Mouse (Mus musculus) embryo, embryonic 10 days (tissue): ENCODE results near the gene Sorbs1.

Experiments
- DNase-seq: peaks from one replicate; pipeline ENCODE4 v3.0.0-alpha.2; 2015; ENCODE audit warnings: low spot score

Gene Sorbs1

GRCm38 (mm10) chr19:40406661-40407060, 106.9 kb downstream of the Sorbs1 start:
- DNase-seq, result no peak

- DNase-seq, result no peak
Measured at GRCm38 (mm10) chr19:40405808-40406207, 107.8 kb downstream of the Sorbs1 start.

- no peak for DNase-seq
Measured at GRCm38 (mm10) chr19:40404582-40404981, 109.0 kb downstream of the Sorbs1 start.

- no peak for DNase-seq
Measured at GRCm38 (mm10) chr19:40403999-40404398, 109.6 kb downstream of the Sorbs1 start.

- no peak for DNase-seq
Measured at GRCm38 (mm10) chr19:40402155-40402963, 111.2 kb downstream of the Sorbs1 start.

GRCm38 (mm10) chr19:40401213-40401612, 112.4 kb downstream of the Sorbs1 start:
- DNase-seq, result no peak

- no peak for DNase-seq
Measured at GRCm38 (mm10) chr19:40400426-40401030, 113.1 kb downstream of the Sorbs1 start.

- no peak for DNase-seq
Measured at GRCm38 (mm10) chr19:40395757-40396661, 117.6 kb downstream of the Sorbs1 start.

GRCm38 (mm10) chr19:40395321-40395695, 118.3 kb downstream of the Sorbs1 start:
- DNase-seq, result no peak

GRCm38 (mm10) chr19:40394555-40395320, 118.8 kb downstream of the Sorbs1 start:
- DNase-seq, result no peak

- no peak for DNase-seq
Measured at GRCm38 (mm10) chr19:40392795-40393392, 120.7 kb downstream of the Sorbs1 start.

GRCm38 (mm10) chr19:40391469-40391868, 122.1 kb downstream of the Sorbs1 start:
- peak; percentile 76 for DNase-seq

GRCm38 (mm10) chr19:40386916-40387315, 126.7 kb downstream of the Sorbs1 start:
- no peak for DNase-seq

- no peak for DNase-seq
Measured at GRCm38 (mm10) chr19:40385334-40385733, 128.2 kb downstream of the Sorbs1 start.

- peak; percentile 27 for DNase-seq
Measured at GRCm38 (mm10) chr19:40383931-40384330, 129.6 kb downstream of the Sorbs1 start.

GRCm38 (mm10) chr19:40380656-40381055, 132.9 kb downstream of the Sorbs1 start:
- DNase-seq, result no peak

- no peak for DNase-seq
Measured at GRCm38 (mm10) chr19:40380005-40380404, 133.6 kb downstream of the Sorbs1 start.

GRCm38 (mm10) chr19:40379081-40379480, 134.5 kb downstream of the Sorbs1 start:
- no peak for DNase-seq

- no peak for DNase-seq
Measured at GRCm38 (mm10) chr19:40377632-40378031, 135.9 kb downstream of the Sorbs1 start.

GRCm38 (mm10) chr19:40376566-40377281, 136.9 kb downstream of the Sorbs1 start:
- DNase-seq, result no peak

GRCm38 (mm10) chr19:40374720-40375119, 138.9 kb downstream of the Sorbs1 start:
- DNase-seq, result no peak
